Mouse (Mus musculus): Measurements from ENCODE around the gene Zfp146.

GRCm38 (mm10) chr7:30181308-30181707 is 11.8 kb upstream of the Zfp146 start:
- TF ChIP-seq CTCF (IDR thresholded peaks at IDR 0.05; ENCODE audit: low read depth, low read length) (peak; percentile 58; the same call in 1 of the 2 replicates), POLR2A (IDR thresholded peaks at IDR 0.05; ENCODE audit: borderline replicate concordance, low read depth, low read length) (no peak)

Measured in bone marrow macrophage, adult 2 months (primary cell).